Comparison of ENCODE assay signal across 17 mouse cellular contexts in the genomic region with DNA sequence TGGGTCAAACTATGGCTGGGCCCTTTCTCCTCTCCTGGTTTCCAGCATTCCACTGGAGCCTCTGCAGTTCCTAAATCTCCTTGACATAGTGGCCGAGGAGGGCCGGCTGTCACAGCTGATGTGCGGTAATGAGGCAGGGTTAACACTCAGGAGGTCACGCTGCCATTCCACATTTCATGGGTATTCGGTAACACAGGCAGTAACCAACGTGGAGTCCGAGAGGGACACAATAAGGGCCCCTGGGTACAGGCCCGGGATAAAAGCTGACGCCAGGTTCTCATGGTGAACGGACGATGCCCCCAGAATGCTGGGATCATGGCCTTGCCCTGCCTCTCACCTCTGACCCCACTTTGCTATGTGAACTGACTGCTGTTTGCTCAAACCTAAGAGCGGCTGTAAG.
"Had no signal": no experiment of that assay in that cellular context is flagged by ENCODE, and none has a peak within 500 bp of the region (broad histone marks: within the 10 kb centered on the region; RNA-seq: fewer than 3 reads in every experiment).

No protein-coding gene starts in this region.

- H3K4me3 ChIP-seq: intestine, embryonic 15.5 days; layer of hippocampus, adult 2 months; limb, embryonic 15.5 days; liver, embryonic 12.5 days; megakaryocyte, embryonic 14.5 days; myocyte; neural tube, embryonic 12.5 days had no signal

- H3K4me1 ChIP-seq: limb, embryonic 15.5 days; megakaryocyte, embryonic 14.5 days had no signal

- H3K9ac ChIP-seq: intestine, embryonic 15.5 days; limb, embryonic 15.5 days; liver, embryonic 12.5 days; lung, embryonic 14.5 days; neural tube, embryonic 12.5 days had no signal

- H3K27me3 ChIP-seq: intestine, embryonic 15.5 days; liver, embryonic 12.5 days had no signal

- H3K9me3 ChIP-seq: intestine, embryonic 15.5 days had no signal

- H3K27ac ChIP-seq: intestine, embryonic 15.5 days; layer of hippocampus, adult 2 months; limb, embryonic 15.5 days; liver, embryonic 12.5 days; macrophage; neural tube, embryonic 12.5 days had no signal

- ATAC-seq: intestine, embryonic 15.5 days; liver, embryonic 12.5 days had no signal

- H3K36me3 ChIP-seq: intestine, embryonic 15.5 days; limb, embryonic 15.5 days; liver, embryonic 12.5 days; neural tube, embryonic 12.5 days had no signal

- DNase-seq: kidney, adult 18-20 months; kidney, postnatal 10 days; kidney, postnatal 4 days; left cerebral cortex, postnatal 4 days; lung, embryonic 14.5 days; lung, postnatal 10 days; right cerebral cortex, adult 18-20 months; right cerebral cortex, postnatal 25 days; thymus, postnatal 36 days had no signal

- H3K4me2 ChIP-seq: intestine, embryonic 15.5 days; limb, embryonic 15.5 days; liver, embryonic 12.5 days; lung, embryonic 14.5 days; neural tube, embryonic 12.5 days had no signal
